Mouse (Mus musculus): ENCODE results near the gene Olfr823. TPM values are rescaled to one million over a fixed set of nuclear protein-coding genes. Genes with fewer than 3 reads are reported as not detected.
"Not testable (repeated sequence)": the region's sequence is repeated elsewhere in the genome, so short reads cannot be mapped to it uniquely, and the experiment has no call there.

Gene Olfr823
- total RNA-seq (2014; rRNA removed; ENCODE audit: low replicate concordance) (not detected in 2 replicates), polyA plus RNA-seq (2015; fragmentation: Nextera tagmentation; extraction: Ambion mirVana) (not detected in 2 replicates)

DNA sequence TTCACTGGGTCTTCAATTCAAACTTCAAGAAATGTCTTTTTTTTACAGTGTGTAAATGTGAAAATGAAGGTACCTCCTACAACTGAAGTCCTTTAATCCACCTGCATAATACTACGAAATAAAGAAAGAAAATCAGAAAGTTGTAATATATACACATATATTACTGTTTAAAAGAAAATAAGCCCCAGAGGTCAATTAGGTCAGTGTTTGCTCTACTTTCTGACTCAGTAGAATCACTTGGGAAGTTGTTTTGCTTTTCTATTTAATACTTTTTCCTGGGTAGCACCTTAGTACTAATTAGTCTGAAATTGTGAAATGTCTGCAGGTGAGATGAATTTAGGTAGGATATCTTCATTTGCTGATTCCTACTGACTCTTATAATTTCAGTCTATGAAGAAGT is at the start of gene Olfr823:
Olfr823 (minus strand) TSS at position 101 of the 400 bp plus-strand sequence.
- ATAC-seq (ENCODE audit: insufficient read depth, low read depth); H3K27me3 ChIP-seq (ENCODE audit: control insufficient read depth, insufficient read depth, low read length); DNase-seq (ENCODE audit: low spot score); H3K9ac ChIP-seq (replicated peaks; ENCODE audit: low read depth, low read length); H3K27ac ChIP-seq (ENCODE audit: low read depth); H3K4me1 ChIP-seq (ENCODE audit: control insufficient read depth, insufficient read depth); H3K36me3 ChIP-seq (replicated peaks; ENCODE audit: control insufficient read depth, insufficient read depth, low read length); H3K9me3 ChIP-seq (replicated peaks; ENCODE audit: control insufficient read depth, low read length); H3K4me3 ChIP-seq (ENCODE audit: low read depth, low read length); H3K4me2 ChIP-seq (ENCODE audit: low read depth, low read length): not testable (repeated sequence)
- 64% methylated on average over 1 of the region's 1 CpGs for WGBS

DNA sequence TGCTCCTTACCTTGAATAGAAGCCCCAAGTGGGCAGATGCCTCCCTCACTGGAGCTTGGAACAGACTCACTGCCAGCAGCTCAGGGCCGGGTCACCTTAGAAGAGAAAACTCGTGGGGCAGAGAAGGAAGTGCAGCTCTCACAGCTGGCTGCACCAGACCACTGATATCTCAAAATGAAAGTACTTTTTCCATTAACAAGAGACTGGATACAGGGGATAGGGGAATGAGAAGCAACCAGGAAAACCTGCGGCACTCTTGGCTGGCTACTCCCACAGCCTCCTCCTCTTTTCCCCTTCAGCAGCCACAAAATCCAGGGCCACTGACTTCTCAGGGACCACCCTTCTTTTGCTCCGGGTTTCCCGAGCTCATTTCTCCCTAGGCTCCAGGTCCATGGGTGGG is 28.9 kb upstream of the Olfr823 start:
- Histone ChIP-seq H3K4me3 (ENCODE audit: low read depth, low read length) (no peak overlapping the region), H3K4me1 (ENCODE audit: control insufficient read depth, insufficient read depth) (no peaks in the 10 kb centered on the region), H3K4me2 (ENCODE audit: low read depth, low read length) (no peak overlapping the region), H3K36me3 (replicated peaks; ENCODE audit: control insufficient read depth, insufficient read depth, low read length) (no peaks in the 10 kb centered on the region), H3K27ac (ENCODE audit: low read depth) (no peak overlapping the region), H3K27me3 (ENCODE audit: control insufficient read depth, insufficient read depth, low read length) (no peaks in the 10 kb centered on the region), H3K9ac (replicated peaks; ENCODE audit: low read depth, low read length) (no peak overlapping the region), H3K9me3 (replicated peaks; ENCODE audit: control insufficient read depth, low read length) (no peaks in the 10 kb centered on the region)
- TF ChIP-seq CTCF (IDR thresholded peaks at IDR 0.05; ENCODE audit: low read depth) = no peak
- no peak for TF ChIP-seq EP300 (IDR thresholded peaks at IDR 0.05; ENCODE audit: low read depth)
- DNase-seq (ENCODE audit: low spot score) (no peak), ATAC-seq (ENCODE audit: insufficient read depth, low read depth) (no peak)
- WGBS = 67% methylated on average over 5 of the region's 5 CpGs

DNA sequence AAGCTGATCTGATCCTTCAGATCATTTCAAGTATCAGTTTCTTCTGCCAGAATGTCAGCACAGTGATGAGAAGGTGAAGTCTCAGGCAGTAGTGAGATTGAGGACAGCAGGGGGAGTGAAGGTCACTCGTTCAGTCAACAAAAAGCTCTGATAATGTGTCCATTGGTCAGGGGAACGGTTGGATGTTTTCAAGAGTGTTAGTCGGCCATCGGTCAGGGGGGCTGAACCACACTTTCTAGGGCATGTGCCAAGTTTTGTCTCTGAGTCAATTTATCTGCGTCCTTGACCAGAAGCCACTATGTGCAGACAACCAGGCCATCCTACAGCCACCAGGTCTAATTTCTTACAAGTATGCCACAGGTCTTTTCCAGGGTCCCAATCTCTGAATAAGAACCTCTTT is 27.3 kb upstream of the Olfr823 start:
- not testable (repeated sequence) for H3K27ac ChIP-seq (ENCODE audit: low read depth); H3K4me3 ChIP-seq (ENCODE audit: low read depth, low read length); DNase-seq (ENCODE audit: low spot score); H3K4me1 ChIP-seq (ENCODE audit: control insufficient read depth, insufficient read depth); H3K9ac ChIP-seq (replicated peaks; ENCODE audit: low read depth, low read length); H3K36me3 ChIP-seq (replicated peaks; ENCODE audit: control insufficient read depth, insufficient read depth, low read length); H3K27me3 ChIP-seq (ENCODE audit: control insufficient read depth, insufficient read depth, low read length); H3K4me2 ChIP-seq (ENCODE audit: low read depth, low read length); H3K9me3 ChIP-seq (replicated peaks; ENCODE audit: control insufficient read depth, low read length); ATAC-seq (ENCODE audit: insufficient read depth, low read depth)
- 53% methylated on average over 5 of the region's 5 CpGs for WGBS

DNA sequence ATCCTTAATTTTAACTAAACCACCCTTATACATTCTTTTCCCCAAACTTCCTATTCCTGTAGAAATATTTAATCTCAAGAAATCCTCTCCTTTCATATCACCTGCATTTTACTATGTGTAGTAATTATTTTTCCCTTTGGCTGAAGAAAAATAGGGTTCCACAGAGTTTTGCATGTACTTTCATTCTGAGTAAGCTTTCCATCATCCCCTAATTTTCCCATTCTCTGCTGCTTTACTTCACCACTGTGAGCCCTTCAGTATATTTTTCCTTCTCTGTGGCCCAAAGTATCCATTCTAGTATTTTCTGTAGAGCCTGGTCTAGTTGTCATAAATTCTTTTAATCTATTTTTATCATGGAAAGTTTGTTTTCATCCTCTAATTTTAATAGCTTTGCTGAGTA is 19.6 kb upstream of the Olfr823 start:
- Histone ChIP-seq H3K4me1 (ENCODE audit: control insufficient read depth, insufficient read depth) (no peaks in the 10 kb centered on the region), H3K9me3 (replicated peaks; ENCODE audit: control insufficient read depth, low read length) (no peaks in the 10 kb centered on the region), H3K36me3 (replicated peaks; ENCODE audit: control insufficient read depth, insufficient read depth, low read length) (no peaks in the 10 kb centered on the region), H3K4me2 (ENCODE audit: low read depth, low read length) (no peak overlapping the region), H3K9ac (replicated peaks; ENCODE audit: low read depth, low read length) (no peak overlapping the region), H3K27ac (ENCODE audit: low read depth) (no peak overlapping the region), H3K27me3 (ENCODE audit: control insufficient read depth, insufficient read depth, low read length) (no peaks in the 10 kb centered on the region), H3K4me3 (ENCODE audit: low read depth, low read length) (no peak overlapping the region)
- ATAC-seq (ENCODE audit: insufficient read depth, low read depth) = no peak
- no peak for DNase-seq (ENCODE audit: low spot score)
- TF ChIP-seq CTCF (IDR thresholded peaks at IDR 0.05; ENCODE audit: low read depth) (no peak), EP300 (IDR thresholded peaks at IDR 0.05; ENCODE audit: low read depth) (no peak)

DNA sequence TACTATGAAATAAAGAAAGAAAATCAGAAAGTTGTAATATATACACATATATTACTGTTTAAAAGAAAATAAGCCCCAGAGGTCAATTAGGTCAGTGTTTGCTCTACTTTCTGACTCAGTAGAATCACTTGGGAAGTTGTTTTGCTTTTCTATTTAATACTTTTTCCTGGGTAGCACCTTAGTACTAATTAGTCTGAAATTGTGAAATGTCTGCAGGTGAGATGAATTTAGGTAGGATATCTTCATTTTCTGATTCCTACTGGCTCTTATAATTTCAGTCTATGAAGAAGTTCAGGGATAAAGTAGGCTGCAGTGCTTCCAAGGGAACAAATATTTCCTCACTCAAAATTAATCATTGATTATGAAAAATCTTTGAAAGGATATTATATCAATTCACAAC is 14.7 kb upstream of the Olfr823 start, which contains the start of gene Olfr824:
Olfr824 (minus strand) TSS at position 101 of the 400 bp plus-strand sequence.
- not testable (repeated sequence) for H3K9ac ChIP-seq (replicated peaks; ENCODE audit: low read depth, low read length); H3K36me3 ChIP-seq (replicated peaks; ENCODE audit: control insufficient read depth, insufficient read depth, low read length); H3K4me3 ChIP-seq (ENCODE audit: low read depth, low read length); H3K27ac ChIP-seq (ENCODE audit: low read depth); H3K27me3 ChIP-seq (ENCODE audit: control insufficient read depth, insufficient read depth, low read length); ATAC-seq (ENCODE audit: insufficient read depth, low read depth); H3K4me1 ChIP-seq (ENCODE audit: control insufficient read depth, insufficient read depth); H3K9me3 ChIP-seq (replicated peaks; ENCODE audit: control insufficient read depth, low read length); DNase-seq (ENCODE audit: low spot score); H3K4me2 ChIP-seq (ENCODE audit: low read depth, low read length)

DNA sequence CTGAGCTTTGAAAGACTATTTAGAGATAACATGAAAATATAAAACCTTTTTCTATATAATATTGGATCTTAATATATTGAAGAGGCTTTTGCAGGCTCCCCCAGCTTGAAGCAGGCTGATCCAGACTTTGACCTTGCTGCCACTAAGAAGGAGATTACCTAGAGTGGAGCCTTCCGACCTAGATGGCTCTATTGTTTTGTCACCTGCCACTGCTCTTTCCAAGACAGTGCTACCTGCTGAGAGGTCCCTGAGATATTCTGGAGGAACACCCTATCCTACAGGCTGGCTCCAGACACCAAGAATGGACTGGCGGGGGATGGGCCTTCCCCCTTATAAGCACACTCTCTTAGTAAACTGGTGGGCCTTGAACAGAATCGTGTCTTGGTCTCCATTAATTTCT is 862 bp upstream of the Olfr823 start:
- not testable (repeated sequence) for H3K36me3 ChIP-seq (replicated peaks; ENCODE audit: control insufficient read depth, insufficient read depth, low read length); H3K4me2 ChIP-seq (ENCODE audit: low read depth, low read length); ATAC-seq (ENCODE audit: insufficient read depth, low read depth); DNase-seq (ENCODE audit: low spot score); H3K4me1 ChIP-seq (ENCODE audit: control insufficient read depth, insufficient read depth); H3K9me3 ChIP-seq (replicated peaks; ENCODE audit: control insufficient read depth, low read length); H3K9ac ChIP-seq (replicated peaks; ENCODE audit: low read depth, low read length); H3K4me3 ChIP-seq (ENCODE audit: low read depth, low read length); H3K27ac ChIP-seq (ENCODE audit: low read depth); H3K27me3 ChIP-seq (ENCODE audit: control insufficient read depth, insufficient read depth, low read length)
- WGBS = 53% methylated on average over 3 of the region's 3 CpGs
